24 mouse cellular contexts compared by ENCODE assay signal in genomic region chr1:185314546-185314945, GRCm38 (mm10).
"Had no signal": no experiment of that assay in that cellular context is flagged by ENCODE, and none has a peak within 500 bp of the region (broad histone marks: within the 10 kb centered on the region; RNA-seq: fewer than 3 reads in every experiment).

No protein-coding gene starts in this region.

- H3K27me3 ChIP-seq: liver, embryonic 13.5 days; liver, embryonic 15.5 days; lung, embryonic 15.5 days; midbrain, embryonic 13.5 days; neural tube, embryonic 13.5 days; neural tube, embryonic 15.5 days; stomach, embryonic 15.5 days had no signal

- H3K27ac ChIP-seq: liver, embryonic 13.5 days; liver, embryonic 15.5 days; lung, embryonic 15.5 days; macrophage; midbrain, embryonic 10.5 days; midbrain, embryonic 13.5 days; neural tube, embryonic 13.5 days; neural tube, embryonic 15.5 days; stomach, embryonic 15.5 days; stomach, postnatal 0 days had no signal

- H3K4me3 ChIP-seq: liver, embryonic 13.5 days; liver, embryonic 15.5 days; lung, embryonic 15.5 days; midbrain, embryonic 10.5 days; midbrain, embryonic 13.5 days; myocyte; neural tube, embryonic 13.5 days; neural tube, embryonic 15.5 days; stomach, embryonic 15.5 days had no signal

- ATAC-seq: liver, postnatal 0 days; lung, postnatal 0 days; midbrain, embryonic 13.5 days; midbrain, embryonic 16.5 days had no signal

- H3K9ac ChIP-seq: liver, embryonic 13.5 days; liver, embryonic 15.5 days; liver, postnatal 0 days; lung, embryonic 15.5 days; midbrain, embryonic 13.5 days; neural tube, embryonic 13.5 days; neural tube, embryonic 15.5 days; stomach, embryonic 15.5 days had no signal

- H3K4me2 ChIP-seq: liver, embryonic 13.5 days; liver, embryonic 15.5 days; lung, embryonic 15.5 days; midbrain, embryonic 13.5 days; neural tube, embryonic 13.5 days; neural tube, embryonic 15.5 days; stomach, embryonic 15.5 days had no signal

- DNase-seq: liver, embryonic 13.5 days; liver, postnatal 0 days; lung, adult 2 months; lung, postnatal 14 days; lung, postnatal 36 days; retina, postnatal 1 day; right cerebral cortex, adult 18-20 months; right cerebral cortex, postnatal 25 days; right cerebral cortex, postnatal 4 days; thymus, adult 2 months; thymus, postnatal 25 days; thymus, postnatal 4 days had no signal

- H3K9me3 ChIP-seq: liver, embryonic 13.5 days; liver, embryonic 15.5 days; lung, embryonic 15.5 days; midbrain, embryonic 10.5 days; midbrain, embryonic 13.5 days; neural tube, embryonic 13.5 days; neural tube, embryonic 15.5 days; stomach, embryonic 15.5 days had no signal

- H3K4me1 ChIP-seq: liver, embryonic 13.5 days; liver, embryonic 15.5 days; lung, embryonic 15.5 days; midbrain, embryonic 10.5 days; midbrain, embryonic 13.5 days; neural tube, embryonic 13.5 days; neural tube, embryonic 15.5 days; stomach, embryonic 15.5 days had no signal
